Mouse (Mus musculus) induced T-regulatory cell, adult 2 months (primary cell): ENCODE data around the gene Rexo5.

Experiments used
- DNase-seq: peaks from one replicate; pipeline ENCODE4 v3.0.0-alpha.2; 2012; ENCODE audit warnings: low read depth

Rexo5 gene

DNA sequence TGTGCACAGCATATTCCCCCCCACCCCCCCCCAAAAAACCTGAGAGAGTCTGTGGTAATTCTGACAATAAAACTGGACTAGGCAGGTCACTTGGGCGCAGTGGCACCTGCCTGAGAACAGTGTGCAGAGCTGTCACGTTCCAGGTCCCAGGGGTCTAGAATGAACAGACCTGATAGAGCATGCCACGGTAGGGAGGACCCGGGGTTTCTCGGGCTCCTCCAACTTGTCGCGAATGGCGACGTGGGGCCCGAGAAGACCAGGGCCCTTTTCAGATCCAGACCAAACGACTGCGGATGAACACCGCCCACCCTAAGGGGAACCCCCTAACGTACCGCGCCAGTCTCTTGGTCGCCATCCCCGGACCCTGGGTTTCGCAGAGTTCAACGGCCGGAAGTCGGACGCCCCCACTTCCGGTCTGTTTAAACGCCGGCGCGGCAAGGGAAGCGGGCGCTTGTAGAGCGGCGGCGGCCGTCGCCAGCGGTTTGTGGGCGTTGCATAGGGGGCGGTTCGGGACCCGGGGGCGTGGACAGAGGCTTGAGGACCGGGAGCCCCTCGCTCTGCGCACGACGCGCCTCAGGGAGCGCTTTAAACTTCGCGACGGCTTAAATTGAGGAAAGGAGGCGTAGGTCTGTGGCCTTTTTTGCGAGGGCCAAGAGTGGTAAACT is at the start of gene Rexo5, which contains the start of gene Eri2:
Gene Rexo5, plus strand, starts transcription at position 421 of the 665 bp plus-strand sequence.
Gene Eri2, minus strand, starts transcription at position 473 of the 665 bp plus-strand sequence.
- DNase-seq, result peak; percentile 94

DNA sequence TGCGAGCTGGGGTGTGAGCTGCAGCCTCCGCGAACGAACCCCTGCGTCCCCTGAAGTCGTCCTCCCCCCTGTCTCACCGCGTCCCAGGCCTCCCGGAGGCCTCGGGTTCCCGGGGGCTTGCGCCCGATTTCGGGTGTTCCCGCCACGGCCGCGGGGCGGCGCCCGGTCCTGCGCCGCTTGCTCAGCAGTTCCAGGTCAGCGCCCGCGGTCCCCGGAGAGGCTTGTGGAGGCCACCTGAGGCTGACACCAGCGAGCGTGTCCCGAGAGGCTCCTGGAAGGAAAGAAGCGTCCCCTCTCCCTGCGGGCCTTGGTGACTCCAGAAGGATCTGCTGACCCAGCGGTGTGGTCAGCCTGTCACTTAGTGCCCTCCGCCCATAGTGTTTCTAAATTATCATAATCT is 49.5 kb upstream of the Rexo5 start:
- DNase-seq, result peak; percentile 34

DNA sequence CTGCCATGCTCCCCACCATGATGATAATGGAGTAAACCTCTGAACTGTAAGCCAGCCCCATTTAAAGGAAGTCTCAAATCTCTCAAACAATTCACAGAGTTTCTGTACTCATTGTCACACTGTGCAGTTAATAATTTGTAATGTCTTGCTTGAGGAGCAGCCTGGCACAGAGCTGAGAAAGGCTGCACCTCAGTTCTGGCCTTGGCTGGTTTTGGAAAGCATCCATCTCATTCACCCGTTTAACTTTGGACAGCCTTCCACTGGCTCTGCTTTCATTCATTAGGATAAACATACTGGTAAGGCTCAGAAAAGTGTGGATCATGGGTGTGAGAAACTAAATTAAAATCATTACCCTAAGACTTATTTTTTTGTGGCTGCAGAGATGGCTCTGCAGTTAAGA is 47.9 kb upstream of the Rexo5 start:
- DNase-seq, result no peak

DNA sequence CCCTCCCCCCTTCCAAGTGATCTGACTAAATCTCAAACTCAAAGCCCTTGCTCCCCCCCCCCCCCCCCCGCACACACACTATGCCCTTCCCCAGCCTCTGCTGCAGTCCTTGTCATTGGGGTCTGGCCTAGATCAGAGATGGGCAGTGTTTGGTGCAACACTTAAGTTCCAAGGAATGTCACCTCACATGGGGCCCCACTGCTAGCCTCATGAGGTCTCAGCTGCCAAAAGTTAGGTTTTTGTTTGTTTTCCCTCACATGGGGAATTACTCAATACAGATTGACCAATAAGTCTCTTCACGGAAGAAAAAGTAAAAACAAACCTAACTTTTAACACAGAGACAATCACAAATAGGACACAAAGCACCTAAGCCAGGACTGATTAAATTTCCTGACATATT is 45.0 kb upstream of the Rexo5 start:
- no peak for DNase-seq

DNA sequence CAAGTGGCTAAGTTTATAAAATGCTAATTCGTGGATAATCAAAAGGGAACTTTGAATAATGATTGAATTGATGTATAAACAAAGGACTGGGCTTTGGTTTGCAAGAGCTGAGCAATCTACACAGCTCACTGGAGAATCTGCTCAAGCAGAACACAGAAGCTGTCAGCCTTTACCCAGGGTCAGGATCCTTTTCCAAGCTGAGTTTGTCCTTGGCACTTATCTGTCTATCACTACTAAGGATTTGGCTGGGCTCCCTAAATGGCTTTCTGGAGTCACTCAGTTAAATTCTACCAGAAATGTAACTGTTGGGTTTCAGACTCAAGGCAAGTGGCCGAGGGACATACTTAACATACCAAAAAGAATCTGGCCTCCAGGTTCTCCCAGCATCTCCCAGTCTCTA is 43.9 kb upstream of the Rexo5 start:
- no peak for DNase-seq

DNA sequence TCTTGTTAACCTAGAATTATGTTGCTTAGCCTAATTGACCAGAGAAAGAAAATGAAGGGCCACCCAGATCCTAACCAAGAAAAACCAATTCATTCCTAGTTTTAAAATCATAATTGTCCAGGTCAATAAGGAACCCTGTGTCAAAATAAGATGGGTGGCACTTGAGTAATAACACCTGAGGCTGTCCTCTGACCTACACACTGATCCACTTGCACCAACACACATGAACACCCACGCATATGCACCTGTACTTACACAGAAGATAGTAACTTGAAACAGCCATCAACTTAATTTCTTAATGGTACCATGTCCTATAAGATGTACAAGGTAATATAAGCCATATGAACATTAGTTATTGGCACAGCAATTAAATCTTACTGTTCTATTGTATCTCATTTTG is 40.1 kb upstream of the Rexo5 start:
- DNase-seq, result no peak

DNA sequence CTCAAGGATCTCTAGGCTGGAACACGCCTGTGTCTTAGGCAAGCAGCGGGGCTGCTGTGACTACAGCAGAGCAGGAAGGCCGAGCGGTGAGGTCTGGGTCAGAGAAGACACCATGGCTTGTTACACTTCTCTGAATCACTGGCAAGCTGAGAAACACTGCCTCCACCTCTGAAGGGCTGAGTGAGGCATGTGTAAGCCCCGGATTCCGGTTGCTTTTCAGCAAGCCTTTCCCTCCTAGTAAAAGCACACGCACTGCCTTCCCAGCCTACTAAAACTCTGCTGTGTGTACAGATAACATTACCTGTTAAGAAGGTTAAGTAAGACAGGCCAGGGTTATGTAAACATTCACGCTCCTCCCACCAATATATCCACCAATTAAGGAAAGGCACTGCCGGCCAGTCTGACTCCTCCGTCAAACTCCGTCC is 33.3 kb upstream of the Rexo5 start, which contains the start of gene Acsm3:
Gene Acsm3, plus strand, starts transcription at position 397 of the 425 bp plus-strand sequence.
- DNase-seq, result no peak

DNA sequence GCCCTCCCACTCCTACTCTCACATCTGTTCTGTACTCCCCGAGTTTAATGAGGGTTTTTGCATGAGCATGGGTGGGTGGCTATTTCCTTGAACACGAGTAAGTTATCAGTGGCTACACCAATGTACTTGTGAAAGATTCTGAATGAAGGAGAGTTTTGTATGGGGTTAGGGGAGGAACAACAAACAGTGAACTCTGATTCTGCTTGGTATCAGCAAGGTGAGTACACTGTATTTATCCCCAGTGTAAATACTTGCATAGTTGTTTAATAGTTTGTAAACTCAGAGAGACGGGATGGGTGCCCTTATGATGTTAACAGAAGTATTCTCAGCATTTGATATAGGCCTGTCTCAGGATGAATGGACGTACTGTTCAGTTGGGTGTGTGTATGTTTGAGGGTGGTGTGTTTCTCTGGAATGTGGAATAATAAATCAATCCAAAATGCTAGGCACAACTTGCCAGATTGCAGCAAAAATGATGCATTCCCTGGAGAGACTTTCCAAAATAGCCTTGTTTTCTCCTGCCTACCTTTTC is 31.6 kb upstream of the Rexo5 start:
- no peak for DNase-seq

DNA sequence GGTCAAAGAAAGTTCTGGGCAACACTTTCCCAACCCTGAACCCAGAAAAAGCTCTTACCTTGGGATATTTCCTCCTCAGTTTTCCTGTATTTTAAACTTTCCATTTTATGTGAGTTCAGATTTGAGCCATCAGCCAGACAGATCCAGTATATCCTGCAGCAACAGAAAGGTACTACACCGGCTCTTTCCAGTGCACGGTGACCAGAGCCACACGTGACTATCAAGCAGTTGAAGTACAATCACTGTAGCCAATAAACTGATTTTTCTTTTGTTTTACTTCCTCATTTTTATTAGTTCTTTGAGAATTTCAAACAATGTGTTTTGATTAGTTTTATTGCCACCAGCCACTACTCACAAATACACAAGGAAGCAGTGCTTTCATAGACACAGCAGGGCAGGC is 29.4 kb upstream of the Rexo5 start:
- no peak for DNase-seq

DNA sequence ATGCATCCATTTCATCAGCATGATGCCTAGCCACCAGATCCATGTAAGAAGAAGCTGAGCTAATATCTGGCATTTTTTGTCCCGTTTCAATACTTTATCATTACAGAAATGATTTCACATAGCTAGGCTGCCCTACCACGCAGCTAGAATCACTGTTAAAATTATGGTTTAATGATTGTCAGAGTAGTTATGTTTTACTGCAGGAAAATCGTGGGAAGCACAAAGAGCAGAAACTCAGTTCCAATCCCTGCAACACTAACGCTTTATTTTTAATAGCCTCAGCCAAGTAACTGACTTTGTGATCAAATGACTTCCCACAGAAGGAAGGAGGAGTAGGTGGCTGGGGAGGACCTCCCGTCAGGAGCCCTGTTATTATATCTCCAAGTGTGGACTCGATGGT is 26.8 kb upstream of the Rexo5 start:
- no peak for DNase-seq

DNA sequence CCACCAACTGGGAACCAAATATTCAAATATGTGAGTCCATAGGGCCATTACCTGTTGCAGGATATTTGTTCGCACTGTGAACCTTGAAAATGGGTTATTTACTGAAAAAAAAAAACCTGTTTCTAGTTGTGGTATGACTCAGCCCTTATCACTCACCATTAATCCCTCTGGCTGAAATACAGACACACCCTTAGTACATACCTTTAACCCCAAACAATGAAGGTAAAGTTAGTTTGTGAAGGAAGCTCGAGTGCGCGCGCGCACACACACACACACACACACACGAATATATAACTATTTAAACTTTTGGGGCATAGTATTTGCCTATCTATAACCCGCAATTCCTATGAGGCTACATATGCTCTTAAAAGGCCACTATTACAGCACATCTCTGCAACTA is 23.9 kb upstream of the Rexo5 start:
- DNase-seq, result no peak

DNA sequence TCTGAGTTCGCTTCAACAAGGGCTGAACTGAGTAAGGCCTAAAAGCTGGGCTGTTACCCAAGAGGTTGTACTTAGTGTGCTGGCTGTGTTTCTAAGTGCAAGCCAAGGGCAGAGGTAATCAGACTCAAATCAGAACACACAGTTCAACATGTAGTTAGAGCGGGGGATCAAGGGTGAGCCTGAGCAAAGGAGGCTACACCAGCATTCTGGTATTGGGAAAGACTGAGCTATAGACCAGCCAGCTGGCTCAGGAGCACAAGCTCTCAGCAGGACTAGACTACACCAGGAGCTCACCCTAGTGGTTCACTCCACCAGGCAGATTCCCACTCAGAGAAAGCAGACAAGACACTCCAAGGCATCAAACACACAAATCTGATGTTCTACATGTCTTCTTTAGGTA is 10.4 kb upstream of the Rexo5 start:
- DNase-seq, result no peak

DNA sequence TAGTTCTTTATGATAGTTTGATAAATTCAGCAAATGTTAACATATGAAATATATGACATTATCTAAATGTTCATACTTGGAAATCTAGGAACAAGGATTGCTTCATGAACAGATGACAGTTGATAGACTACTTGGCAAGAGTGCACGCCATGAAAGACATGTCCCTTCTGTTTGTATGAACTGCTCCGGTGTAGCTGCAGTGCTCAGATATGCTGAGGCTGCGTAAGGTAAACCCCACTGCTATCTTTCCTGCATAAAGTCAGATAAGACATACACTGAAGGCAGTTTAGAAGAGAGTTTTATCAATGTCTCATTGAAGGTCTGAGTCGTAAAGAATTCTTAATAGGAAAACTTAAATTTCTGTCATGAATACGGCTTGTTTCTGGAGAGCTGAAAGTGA is 8.9 kb upstream of the Rexo5 start:
- DNase-seq, result no peak

DNA sequence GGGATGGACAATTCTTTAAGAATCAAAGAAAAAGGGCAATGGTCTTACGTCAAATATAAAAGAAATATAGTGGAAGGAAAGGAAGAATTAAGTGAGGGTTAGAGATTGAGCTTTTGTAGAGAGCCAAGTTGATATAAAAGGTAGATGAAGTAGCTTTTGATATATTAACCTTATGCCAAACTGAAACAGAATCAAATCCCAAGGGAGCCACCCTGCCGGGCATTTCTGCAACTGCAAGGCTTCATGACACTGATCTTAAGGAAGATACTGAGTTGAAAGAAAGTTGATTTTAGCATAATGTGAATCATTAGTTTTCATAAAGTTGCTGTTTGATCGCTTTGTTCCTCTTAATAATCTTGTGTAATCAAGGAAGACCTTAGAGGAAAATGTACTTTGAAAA is 4.8 kb upstream of the Rexo5 start:
- no peak for DNase-seq

DNA sequence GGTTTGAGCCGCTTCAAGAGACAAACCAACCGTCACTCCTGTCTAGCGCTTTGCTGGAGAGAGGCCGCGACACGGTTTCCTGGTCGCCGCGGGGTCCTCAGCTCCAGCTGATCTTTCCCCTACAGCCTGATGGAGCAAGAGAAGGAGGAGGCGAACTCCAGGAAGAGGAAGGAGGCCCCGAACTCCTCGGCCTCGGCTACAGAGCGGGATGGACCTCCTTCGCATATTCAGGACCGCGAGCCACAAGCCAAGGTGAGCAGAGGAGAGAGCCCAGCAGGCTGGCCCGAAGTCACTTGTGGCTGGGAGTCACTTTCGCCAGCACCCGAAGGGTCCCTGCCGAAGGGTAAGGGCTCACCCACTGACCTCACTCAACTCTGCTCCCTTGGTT is 439 bp downstream of the Rexo5 start:
- no peak for DNase-seq

DNA sequence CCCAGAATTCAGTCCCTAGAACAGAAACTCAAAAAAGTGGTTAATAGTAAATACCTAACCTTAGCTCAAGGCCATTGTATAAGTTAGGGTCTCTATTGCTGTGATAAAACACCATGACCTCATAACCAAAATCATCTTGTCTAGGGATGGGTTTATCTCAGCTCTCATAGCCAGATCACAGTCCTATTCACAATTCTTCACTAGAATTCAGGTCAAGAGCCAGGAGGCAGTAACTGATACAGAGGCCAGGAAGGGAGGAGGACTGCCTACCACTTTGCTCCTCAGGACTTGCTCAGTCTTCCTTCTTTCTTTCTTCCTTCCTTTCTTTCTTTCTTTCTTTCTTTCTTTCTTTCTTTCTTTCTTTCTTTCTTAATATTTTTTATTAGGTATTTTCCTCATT is 1.5 kb downstream of the Rexo5 start:
- peak; percentile 22 for DNase-seq

DNA sequence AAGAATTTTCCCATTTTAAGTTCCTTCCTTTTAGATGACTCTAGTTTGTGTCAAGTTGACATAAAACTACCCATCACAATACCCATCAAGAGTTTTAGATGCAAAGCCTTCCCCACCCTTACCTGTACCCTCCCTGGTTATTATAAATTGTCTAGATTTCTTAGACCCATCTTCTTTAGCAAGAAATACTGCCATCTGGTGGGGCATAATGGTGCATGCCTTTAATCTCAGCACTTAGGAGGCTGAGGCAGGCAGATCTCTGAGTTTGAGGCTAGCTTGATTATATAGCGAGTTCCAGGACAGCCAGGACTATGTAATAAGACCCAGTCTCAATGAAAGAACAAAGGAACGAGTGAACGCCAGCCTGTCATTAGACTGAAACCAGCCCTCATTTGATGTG is 6.7 kb downstream of the Rexo5 start:
- peak; percentile 52 for DNase-seq

DNA sequence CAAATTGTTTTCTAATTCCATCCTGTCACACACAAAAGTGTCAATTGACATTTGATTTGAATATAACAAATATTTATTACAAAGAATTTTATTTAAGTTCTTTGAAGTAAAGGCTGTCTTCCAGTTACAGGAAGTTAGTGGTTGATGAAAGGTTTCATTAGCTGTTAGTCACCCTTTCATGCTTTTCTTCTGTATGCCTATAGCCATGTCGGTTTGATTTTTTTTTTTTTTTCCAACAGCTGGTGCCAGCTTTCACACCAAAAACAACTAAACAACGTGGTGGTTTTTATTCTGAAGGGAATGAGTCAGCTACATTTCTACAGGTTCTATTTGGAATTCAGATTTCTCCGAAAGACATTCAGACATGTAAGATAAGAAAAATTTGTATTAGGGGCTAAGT is 7.2 kb downstream of the Rexo5 start:
- DNase-seq, result peak; percentile 46

DNA sequence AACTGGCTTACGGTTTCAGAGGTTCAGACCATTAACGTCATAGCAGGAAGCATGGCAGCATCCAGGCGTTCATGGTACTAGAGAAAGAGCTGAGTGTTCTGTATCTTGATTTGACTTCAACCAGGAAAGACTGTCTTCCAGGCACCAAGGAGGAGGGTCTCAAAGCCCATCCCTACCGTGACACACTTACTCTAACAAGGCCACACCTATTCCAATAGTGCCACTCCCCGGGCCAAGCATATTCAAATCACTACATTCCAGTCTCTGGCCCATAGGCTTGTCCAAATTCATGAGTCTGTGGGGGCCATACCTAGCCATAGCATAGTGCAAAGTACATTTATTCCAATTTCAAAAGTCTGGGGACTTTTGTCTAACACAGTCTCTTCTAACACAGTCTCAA is 13.6 kb downstream of the Rexo5 start:
- DNase-seq, result no peak

DNA sequence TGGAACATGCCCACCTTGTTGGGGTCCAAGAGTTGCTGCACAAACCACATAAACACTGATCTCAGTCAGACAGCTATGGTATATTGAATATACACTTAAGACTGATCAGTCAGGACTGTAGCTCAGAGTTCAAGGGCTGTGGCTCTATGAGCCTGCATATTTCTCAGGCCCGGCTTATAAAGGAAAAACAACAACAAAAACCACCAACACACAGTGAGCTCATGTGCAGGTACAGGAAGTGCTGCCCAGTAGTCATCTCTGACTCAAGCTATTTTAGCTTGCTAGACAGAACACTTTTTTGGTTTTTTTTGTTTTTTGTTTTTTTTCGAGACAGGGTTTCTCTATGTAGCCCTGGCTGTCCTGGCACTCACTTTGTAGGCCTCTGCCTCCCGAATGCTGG is 14.9 kb downstream of the Rexo5 start:
- DNase-seq, result peak; percentile 52

DNA sequence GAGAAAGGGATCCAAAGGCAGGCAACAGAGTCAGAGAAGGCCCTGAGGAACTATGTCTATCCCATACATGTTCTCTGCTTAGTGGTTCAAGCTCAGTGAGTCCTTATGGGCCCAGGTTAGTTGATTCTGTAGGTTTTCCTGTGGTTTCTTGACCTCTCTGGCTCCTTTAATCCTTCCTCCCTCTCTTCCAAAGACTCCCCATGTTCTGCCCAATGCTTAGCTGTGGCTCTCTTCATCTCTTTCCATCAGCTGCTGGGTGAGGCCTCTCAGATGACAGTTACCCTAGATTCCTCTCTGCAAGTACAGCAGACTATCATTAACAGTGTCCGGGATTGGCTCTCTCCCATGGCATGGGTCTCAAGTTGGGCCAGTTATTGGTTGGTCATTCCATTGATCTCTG is 41.6 kb downstream of the Rexo5 start:
- DNase-seq, result peak; percentile 57

DNA sequence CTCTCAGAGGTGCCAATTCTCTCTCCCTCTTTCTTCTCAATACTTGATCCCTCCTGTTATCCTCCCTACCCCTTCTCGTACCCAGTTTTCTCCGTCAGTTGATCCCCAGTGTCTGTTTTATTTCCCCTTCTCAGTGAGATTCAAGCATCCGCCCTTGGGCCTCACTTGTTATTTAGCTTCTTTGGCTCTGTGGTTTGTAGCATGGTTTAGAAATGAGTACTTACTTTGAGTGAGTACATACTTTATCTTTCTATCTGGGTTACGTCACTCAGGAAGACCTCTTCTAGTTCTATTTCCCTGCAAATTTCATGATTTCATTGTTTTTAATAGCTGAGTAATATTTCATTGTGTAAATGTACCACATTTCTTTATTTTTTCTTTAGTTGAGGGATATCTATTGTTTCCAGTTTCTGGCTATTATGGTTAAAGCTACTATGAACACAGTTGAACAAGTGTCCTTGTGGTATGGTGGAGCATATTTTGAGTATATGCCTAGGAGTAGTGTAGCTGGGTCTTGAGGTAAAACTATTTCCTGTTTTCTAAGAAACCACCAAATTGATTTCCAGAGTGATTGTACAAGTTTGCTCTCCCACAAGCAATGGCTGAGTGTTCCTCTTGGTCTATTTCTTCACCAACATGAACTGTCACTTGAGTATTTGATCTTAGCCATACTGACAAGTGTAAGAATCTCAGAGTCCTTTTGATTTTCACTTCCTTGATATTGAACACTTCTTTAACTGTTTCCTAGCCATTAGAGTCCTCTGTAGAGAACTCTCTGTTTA is 42.4 kb downstream of the Rexo5 start:
- DNase-seq, result peak; percentile 94

DNA sequence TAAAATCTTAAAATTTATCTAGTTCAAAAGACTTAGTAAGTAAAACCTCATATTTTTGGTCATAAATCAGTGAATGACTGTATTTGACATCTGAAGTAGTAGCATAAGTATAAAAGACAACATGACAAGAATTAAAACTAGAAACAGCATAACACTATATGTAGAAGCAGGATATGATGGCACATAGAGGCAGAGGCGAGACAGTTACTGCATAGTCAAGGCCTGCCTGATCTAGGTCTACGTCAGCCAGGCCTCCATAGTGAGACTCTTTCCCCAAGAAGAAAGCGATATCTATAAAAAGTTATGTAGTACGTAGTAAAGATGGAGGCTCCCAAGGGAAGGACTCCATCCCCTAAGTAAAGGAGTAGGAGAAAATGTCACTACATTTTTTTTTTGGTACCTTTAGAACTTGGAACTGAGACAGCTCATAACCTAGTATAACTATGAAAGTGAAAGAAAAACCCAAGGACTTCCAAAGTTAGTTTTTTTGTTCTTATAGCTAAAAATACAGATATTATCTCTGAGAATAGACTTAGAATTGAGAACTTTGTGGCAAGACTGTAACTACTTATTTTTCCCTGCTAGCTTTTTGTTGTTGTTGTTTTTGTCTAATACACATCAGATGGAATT is 48.1 kb downstream of the Rexo5 start:
- peak; percentile 66 for DNase-seq
